Mouse (Mus musculus): ENCODE measurements around the gene Ankrd17.

GRCm38 (mm10) chr5:90202447-90203117 is 163.8 kb downstream of the Ankrd17 start:
- no peak for TF ChIP-seq CTCF (IDR thresholded peaks at IDR 0.05; ENCODE audit: control insufficient read depth, insufficient read depth, low read length)
- no peak for TF ChIP-seq POLR2A (IDR thresholded peaks at IDR 0.05; ENCODE audit: borderline replicate concordance, control insufficient read depth, low read depth, low read length)

Measured in bone marrow, adult 2 months (tissue).